Mouse (Mus musculus) right cerebral cortex, adult 18-20 months (tissue): ENCODE measurements around the gene Cntfr.

Source experiments
- DNase-seq: peaks from one replicate; pipeline ENCODE4 v3.0.0; 2022; ENCODE audit warnings: mixed read lengths

The Cntfr gene

DNA sequence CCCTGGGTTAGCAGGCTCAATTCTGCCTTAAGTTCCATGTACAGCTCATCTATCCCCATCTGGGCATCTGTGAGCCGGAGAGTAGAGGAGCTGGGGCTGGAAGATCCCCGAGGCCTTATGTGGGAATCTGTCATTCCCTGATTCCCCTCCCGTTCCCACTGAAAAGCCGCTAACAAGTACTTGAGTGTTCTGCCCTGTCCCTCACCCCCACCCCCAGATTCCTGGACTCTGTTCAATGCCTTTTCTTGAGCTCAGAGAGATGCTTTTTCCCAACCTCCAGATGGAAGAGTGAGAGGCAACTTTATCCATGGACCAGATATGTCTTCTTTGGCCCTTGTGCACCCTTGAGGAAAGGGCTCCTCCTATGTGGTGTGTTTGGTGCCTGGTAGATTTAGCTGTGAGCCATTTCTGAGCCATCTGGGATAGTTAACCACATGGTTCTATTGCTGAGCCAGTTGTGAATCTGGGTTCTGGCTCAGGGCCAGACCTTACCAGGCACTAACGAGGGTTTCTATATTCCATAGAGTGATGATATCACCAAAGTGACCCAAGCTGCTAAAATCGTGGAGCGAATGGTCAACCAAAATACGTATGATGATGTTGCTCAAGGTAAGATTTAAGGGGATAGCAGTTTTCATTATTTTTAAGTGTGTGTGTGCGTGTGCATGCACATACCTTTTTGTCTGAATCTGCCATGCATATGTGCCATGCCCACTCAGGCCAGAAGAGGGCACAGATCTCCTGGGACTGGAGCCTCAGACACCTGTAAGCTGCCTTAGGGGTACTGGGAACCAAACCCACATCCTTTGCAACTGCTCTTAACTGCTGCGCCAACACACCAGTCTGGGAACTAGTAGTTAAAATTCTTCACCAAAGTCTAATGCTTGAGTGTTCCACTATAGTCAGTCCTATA, 87.0 kb downstream of the Cntfr start:
- no peak for DNase-seq
